Comparison of ENCODE assay signal across 8 mouse cellular contexts in genomic region chr7:119744321-119744720, GRCm38 (mm10). TPM values are rescaled to one million over a fixed set of nuclear protein-coding genes. Genes with fewer than 3 reads are reported as not detected.
DNase-seq lines count a peak whose midpoint lies in the region; ATAC-seq and TF ChIP-seq lines count a peak whose summit lies in the region.

No protein-coding gene starts in this region.

- no peak overlapping the region for H3K9ac ChIP-seq in hindbrain, embryonic 13.5 days
- H3K9ac ChIP-seq in liver, postnatal 0 days (replicated peaks), result no peak overlapping the region

- no peak overlapping the region for H3K4me3 ChIP-seq in layer of hippocampus, adult 2 months
- no peak overlapping the region for H3K4me3 ChIP-seq in hindbrain, embryonic 13.5 days
- H3K4me3 ChIP-seq in liver, postnatal 0 days (ENCODE audit: low read depth, low read length), result no peak overlapping the region

- no peak for TF ChIP-seq EP300 in liver, postnatal 0 days (IDR thresholded peaks at IDR 0.05; ENCODE audit: low read depth)

- no peaks in the 10 kb centered on the region for H3K36me3 ChIP-seq in hindbrain, embryonic 13.5 days
- no peaks in the 10 kb centered on the region for H3K36me3 ChIP-seq in liver, postnatal 0 days (replicated peaks; ENCODE audit: insufficient read depth, low read length)

- DNase-seq in layer of hippocampus, adult 2 months (ENCODE audit: low spot score in 2 of 2), result no peak
- no peak for DNase-seq in layer of hippocampus, postnatal 14 days (ENCODE audit: low spot score in 2 of 2)
- peak; percentile 7 for DNase-seq in c-Kit-positive CD71-positive TER-119-negative erythroid progenitor cells, embryonic 14.5 days (ENCODE audit: low read depth)
- DNase-seq in liver, postnatal 0 days, result peak; percentile 66
- DNase-seq in thymus, postnatal 0 days (ENCODE audit: low spot score), result peak; percentile 31
- DNase-seq in urinary bladder, postnatal 14 days (ENCODE audit: low spot score), result no peak

- H3K4me1 ChIP-seq in hindbrain, embryonic 13.5 days (replicated peaks), result peaks cover 5% of the 10 kb centered on the region; the same call in 1 of the 2 replicates
- 0 out of 2 replicates have a peak, but pooled peaks cover 2% of the 10 kb centered on the region for H3K4me1 ChIP-seq in liver, postnatal 0 days (ENCODE audit: insufficient read depth)

- H3K27me3 ChIP-seq in hindbrain, embryonic 13.5 days, result 0 out of 2 replicates have a peak, but pooled peaks cover 4% of the 10 kb centered on the region
- H3K27me3 ChIP-seq in liver, postnatal 0 days (ENCODE audit: insufficient read depth, low read length), result no peaks in the 10 kb centered on the region

- peak; percentile 36; the same call in 1 of the 2 replicates for ATAC-seq in hindbrain, embryonic 13.5 days (ENCODE audit: low FRiP score)
- peak; percentile 73 for ATAC-seq in liver, postnatal 0 days
- ATAC-seq in cerebellum, adult (ENCODE audit: insufficient number of reproducible peaks, low FRiP score, low TSS enrichment), result no peak

- 11% methylated on average over 34 of the region's 34 CpGs for WGBS in hindbrain, embryonic 13.5 days
- 9% methylated on average over 34 of the region's 34 CpGs for WGBS in liver, postnatal 0 days (ENCODE audit: insufficient replicate concordance)

- no peaks in the 10 kb centered on the region for H3K9me3 ChIP-seq in hindbrain, embryonic 13.5 days
- H3K9me3 ChIP-seq in liver, postnatal 0 days (ENCODE audit: low read length), result no peaks in the 10 kb centered on the region

- peak; percentile 49 for TF ChIP-seq CTCF in layer of hippocampus, adult 2 months (conservative IDR thresholded peaks at IDR 0.05)
- peak; percentile 64 for TF ChIP-seq CTCF in liver, postnatal 0 days (IDR thresholded peaks at IDR 0.05; ENCODE audit: low read depth)

- H3K27ac ChIP-seq in layer of hippocampus, adult 2 months, result no peak overlapping the region
- H3K27ac ChIP-seq in hindbrain, embryonic 13.5 days, result no peak overlapping the region
- no peak overlapping the region for H3K27ac ChIP-seq in liver, postnatal 0 days (ENCODE audit: low read depth)

- H3K4me2 ChIP-seq in hindbrain, embryonic 13.5 days, result peak overlapping the region; percentile 40
- H3K4me2 ChIP-seq in liver, postnatal 0 days (ENCODE audit: low read depth, low read length), result peak overlapping the region; percentile 4

RNA-seq across cellular contexts. Expression of gene Acsm3, which starts 16.4 kb away (rescaled TPM):
- under 1 TPM in 1 of 2 experiments, not detected in 1; 0.12 TPM for total RNA-seq in layer of hippocampus, adult 2 months (2021)
- total RNA-seq in layer of hippocampus, postnatal 14 days (2021), result not detected
- polyA plus RNA-seq in hindbrain, embryonic 13.5 days (2015; fragmentation: Nextera tagmentation; extraction: Ambion mirVana), result 0.21 TPM in 1 of 2 replicates, not detected in the other
- 21.7 and 23.3 TPM in 2 replicates for polyA plus RNA-seq in liver, postnatal 0 days (2015; fragmentation: Nextera tagmentation; extraction: Ambion mirVana)
- polyA plus RNA-seq in thymus, postnatal 0 days (2015; fragmentation: Nextera tagmentation; extraction: Ambion mirVana), result 0.08 and 0.09 TPM in 2 replicates

RNA-seq across cellular contexts. Expression of gene Thumpd1, which starts 23.7 kb away (rescaled TPM):
- total RNA-seq in layer of hippocampus, adult 2 months (2021), result 10 to 100 TPM; 44.9 to 49.2 TPM
- 10 to 100 TPM; 38.3 to 38.8 TPM for total RNA-seq in layer of hippocampus, postnatal 14 days (2021)
- 76.6 and 79.4 TPM in 2 replicates for polyA plus RNA-seq in hindbrain, embryonic 13.5 days (2015; fragmentation: Nextera tagmentation; extraction: Ambion mirVana)
- 18.2 and 19.3 TPM in 2 replicates for polyA plus RNA-seq in liver, postnatal 0 days (2015; fragmentation: Nextera tagmentation; extraction: Ambion mirVana)
- polyA plus RNA-seq in thymus, postnatal 0 days (2015; fragmentation: Nextera tagmentation; extraction: Ambion mirVana), result 84.6 and 85.9 TPM in 2 replicates

RNA-seq across cellular contexts. Expression of gene Rexo5, which starts 49.5 kb away (rescaled TPM):
- 1 to 10 TPM; 1.7 to 2.2 TPM for total RNA-seq in layer of hippocampus, adult 2 months (2021)
- total RNA-seq in layer of hippocampus, postnatal 14 days (2021), result 1 to 10 TPM; 2.9 to 3.5 TPM
- polyA plus RNA-seq in hindbrain, embryonic 13.5 days (2015; fragmentation: Nextera tagmentation; extraction: Ambion mirVana), result 9.6 and 11.3 TPM in 2 replicates
- polyA plus RNA-seq in liver, postnatal 0 days (2015; fragmentation: Nextera tagmentation; extraction: Ambion mirVana), result 3.1 and 5.1 TPM in 2 replicates
- 11.9 and 12.8 TPM in 2 replicates for polyA plus RNA-seq in thymus, postnatal 0 days (2015; fragmentation: Nextera tagmentation; extraction: Ambion mirVana)

RNA-seq across cellular contexts. Expression of gene Eri2, which starts 49.5 kb away (rescaled TPM):
- 1 to 10 TPM; 9.0 to 9.3 TPM for total RNA-seq in layer of hippocampus, adult 2 months (2021)
- 1 to 10 TPM; 6.1 to 7.7 TPM for total RNA-seq in layer of hippocampus, postnatal 14 days (2021)
- 18.5 and 18.8 TPM in 2 replicates for polyA plus RNA-seq in hindbrain, embryonic 13.5 days (2015; fragmentation: Nextera tagmentation; extraction: Ambion mirVana)
- 5.2 and 6.5 TPM in 2 replicates for polyA plus RNA-seq in liver, postnatal 0 days (2015; fragmentation: Nextera tagmentation; extraction: Ambion mirVana)
- polyA plus RNA-seq in thymus, postnatal 0 days (2015; fragmentation: Nextera tagmentation; extraction: Ambion mirVana), result 14.0 and 14.5 TPM in 2 replicates

RNA-seq across cellular contexts. Expression of gene Acsm4, which starts 54.5 kb away (rescaled TPM):
- total RNA-seq in layer of hippocampus, adult 2 months (2021), result not detected
- not detected for total RNA-seq in layer of hippocampus, postnatal 14 days (2021)
- polyA plus RNA-seq in hindbrain, embryonic 13.5 days (2015; fragmentation: Nextera tagmentation; extraction: Ambion mirVana), result not detected in 2 replicates
- polyA plus RNA-seq in liver, postnatal 0 days (2015; fragmentation: Nextera tagmentation; extraction: Ambion mirVana), result not detected in 2 replicates
- polyA plus RNA-seq in thymus, postnatal 0 days (2015; fragmentation: Nextera tagmentation; extraction: Ambion mirVana), result 0.07 and 0.08 TPM in 2 replicates

Comparison
In these comparisons a context has a peak if more than half of its experiments do, and no peak if none do; other contexts are left out.
1. DNase-seq: peak in c-Kit-positive CD71-positive TER-119-negative erythroid progenitor cells, embryonic 14.5 days (single experiment), liver, postnatal 0 days (single experiment) and thymus, postnatal 0 days (single experiment); none in layer of hippocampus, adult 2 months (0 of 2), layer of hippocampus, postnatal 14 days (0 of 2) and urinary bladder, postnatal 14 days (single experiment).
2. RNA of gene Acsm3, which starts 16.4 kb away (polyA plus RNA-seq): 21.7 to 23.3 TPM in liver, postnatal 0 days; 0.08 to 0.09 TPM in thymus, postnatal 0 days and 0.21 TPM in hindbrain, embryonic 13.5 days; every median in the first group is over 10 times any median in the second.